Mouse (Mus musculus): ENCODE data around the gene Tceal7. TPM values are rescaled to one million over a fixed set of nuclear protein-coding genes. Genes with fewer than 3 reads are reported as not detected.

Tceal7 gene
- polyA plus RNA-seq, 1 experiment from 2014 or later = 15.7 TPM

- no peaks in the 10 kb centered on the region for H3K27me3 ChIP-seq (ENCODE audit: control insufficient read depth, insufficient read depth, low read depth, low read length)
- H3K9me3 ChIP-seq (replicated peaks; ENCODE audit: control insufficient read depth, low read length) = no peaks in the 10 kb centered on the region
- H3K36me3 ChIP-seq (ENCODE audit: control insufficient read depth, insufficient read depth) = no peaks in the 10 kb centered on the region
- 40% methylated on average over 3 of the region's 3 CpGs for WGBS (ENCODE audit: insufficient replicate concordance)
- no peak overlapping the region for H3K9ac ChIP-seq (ENCODE audit: low read depth, low read length)
- no peak for ATAC-seq (ENCODE audit: low read depth)
- no peak overlapping the region for H3K4me3 ChIP-seq (ENCODE audit: low read depth, low read length)
- no peak overlapping the region for H3K4me2 ChIP-seq (ENCODE audit: low read depth, low read length)
- H3K4me1 ChIP-seq (ENCODE audit: control insufficient read depth, low read depth, low read length) = no peaks in the 10 kb centered on the region
- no peak overlapping the region for H3K27ac ChIP-seq (ENCODE audit: low read length)
Observed at GRCm38 (mm10) chrX:136238118-136238517, 23.5 kb downstream of the Tceal7 start.

- Histone ChIP-seq H3K4me1 (ENCODE audit: control insufficient read depth, low read depth, low read length) (no peaks in the 10 kb centered on the region; the same call in 1 of the 2 replicates), H3K27ac (ENCODE audit: low read length) (no peak overlapping the region), H3K4me3 (ENCODE audit: low read depth, low read length) (no peak overlapping the region), H3K4me2 (ENCODE audit: low read depth, low read length) (no peak overlapping the region), H3K9ac (ENCODE audit: low read depth, low read length) (no peak overlapping the region), H3K36me3 (ENCODE audit: control insufficient read depth, insufficient read depth) (no peaks in the 10 kb centered on the region; the same call in 1 of the 2 replicates), H3K27me3 (ENCODE audit: control insufficient read depth, insufficient read depth, low read depth, low read length) (no peaks in the 10 kb centered on the region), H3K9me3 (replicated peaks; ENCODE audit: control insufficient read depth, low read length) (no peaks in the 10 kb centered on the region)
- WGBS (ENCODE audit: insufficient replicate concordance) = 74% methylated on average over 2 of the region's 2 CpGs
- ATAC-seq (ENCODE audit: low read depth) = no peak
Observed at GRCm38 (mm10) chrX:136243181-136243580, 28.6 kb downstream of the Tceal7 start.

GRCm38 (mm10) chrX:136244574-136245229 is 30.1 kb downstream of the Tceal7 start, which contains the start of gene Tceal9:
Gene Tceal9 (plus strand): TSS chrX:136245079.
- H3K9ac ChIP-seq (ENCODE audit: low read depth, low read length) = peak within 1 kb of the TSS; percentile 67
- H3K27me3 ChIP-seq (ENCODE audit: control insufficient read depth, insufficient read depth, low read depth, low read length) = no peaks in the 10 kb centered on the region
- 26% methylated on average over 20 of the region's 20 CpGs for WGBS (ENCODE audit: insufficient replicate concordance)
- no peaks in the 10 kb centered on the region for H3K9me3 ChIP-seq (replicated peaks; ENCODE audit: control insufficient read depth, low read length)
- peak; percentile 93 for ATAC-seq (ENCODE audit: low read depth)
- peak within 1 kb of the TSS; percentile 75 for H3K4me2 ChIP-seq (ENCODE audit: low read depth, low read length)
- peak within 1 kb of the TSS; percentile 72 for H3K27ac ChIP-seq (ENCODE audit: low read length)
- H3K4me3 ChIP-seq (ENCODE audit: low read depth, low read length) = peak within 1 kb of the TSS; percentile 67
- no peaks in the 10 kb centered on the region; the same call in 1 of the 2 replicates for H3K4me1 ChIP-seq (ENCODE audit: control insufficient read depth, low read depth, low read length)
- H3K36me3 ChIP-seq (ENCODE audit: control insufficient read depth, insufficient read depth) = no peaks in the 10 kb centered on the region; the same call in 1 of the 2 replicates

GRCm38 (mm10) chrX:136245521-136246071 is 31.0 kb downstream of the Tceal7 start:
- peak; percentile 62 for ATAC-seq (ENCODE audit: low read depth)
- Histone ChIP-seq H3K27ac (ENCODE audit: low read length) (peak overlapping the region; percentile 72), H3K9me3 (replicated peaks; ENCODE audit: control insufficient read depth, low read length) (no peaks in the 10 kb centered on the region), H3K27me3 (ENCODE audit: control insufficient read depth, insufficient read depth, low read depth, low read length) (no peaks in the 10 kb centered on the region), H3K4me2 (ENCODE audit: low read depth, low read length) (peak overlapping the region; percentile 75), H3K9ac (ENCODE audit: low read depth, low read length) (peak overlapping the region; percentile 67), H3K36me3 (ENCODE audit: control insufficient read depth, insufficient read depth) (no peaks in the 10 kb centered on the region; the same call in 1 of the 2 replicates), H3K4me3 (ENCODE audit: low read depth, low read length) (peak overlapping the region; percentile 67), H3K4me1 (ENCODE audit: control insufficient read depth, low read depth, low read length) (no peaks in the 10 kb centered on the region; the same call in 1 of the 2 replicates)
- 22% methylated on average over 14 of the region's 15 CpGs for WGBS (ENCODE audit: insufficient replicate concordance)

- H3K4me2 ChIP-seq (ENCODE audit: low read depth, low read length) = no peak overlapping the region
- ATAC-seq (ENCODE audit: low read depth) = no peak
- no peak overlapping the region for H3K9ac ChIP-seq (ENCODE audit: low read depth, low read length)
- no peak overlapping the region for H3K27ac ChIP-seq (ENCODE audit: low read length)
- 72% methylated on average over 6 of the region's 6 CpGs for WGBS (ENCODE audit: insufficient replicate concordance)
- no peak overlapping the region for H3K4me3 ChIP-seq (ENCODE audit: low read depth, low read length)
- H3K36me3 ChIP-seq (ENCODE audit: control insufficient read depth, insufficient read depth) = no peaks in the 10 kb centered on the region; the same call in 1 of the 2 replicates
- no peaks in the 10 kb centered on the region for H3K27me3 ChIP-seq (ENCODE audit: control insufficient read depth, insufficient read depth, low read depth, low read length)
- peaks cover 3% of the 10 kb centered on the region for H3K4me1 ChIP-seq (ENCODE audit: control insufficient read depth, low read depth, low read length)
- H3K9me3 ChIP-seq (replicated peaks; ENCODE audit: control insufficient read depth, low read length) = no peaks in the 10 kb centered on the region
Observed at GRCm38 (mm10) chrX:136248811-136249210, 34.2 kb downstream of the Tceal7 start.

GRCm38 (mm10) chrX:136249671-136250070 is 35.1 kb downstream of the Tceal7 start:
- H3K4me1 ChIP-seq (ENCODE audit: control insufficient read depth, low read depth, low read length) = peaks cover 3% of the 10 kb centered on the region
- no peak overlapping the region for H3K27ac ChIP-seq (ENCODE audit: low read length)
- no peak overlapping the region for H3K4me3 ChIP-seq (ENCODE audit: low read depth, low read length)
- H3K36me3 ChIP-seq (ENCODE audit: control insufficient read depth, insufficient read depth) = no peaks in the 10 kb centered on the region; the same call in 1 of the 2 replicates
- ATAC-seq (ENCODE audit: low read depth) = no peak
- H3K4me2 ChIP-seq (ENCODE audit: low read depth, low read length) = no peak overlapping the region
- H3K9me3 ChIP-seq (replicated peaks; ENCODE audit: control insufficient read depth, low read length) = no peaks in the 10 kb centered on the region
- WGBS (ENCODE audit: insufficient replicate concordance) = 65% methylated on average over 7 of the region's 7 CpGs
- H3K27me3 ChIP-seq (ENCODE audit: control insufficient read depth, insufficient read depth, low read depth, low read length) = no peaks in the 10 kb centered on the region
- no peak overlapping the region for H3K9ac ChIP-seq (ENCODE audit: low read depth, low read length)

GRCm38 (mm10) chrX:136252023-136252729 is 37.6 kb downstream of the Tceal7 start:
- peak overlapping the region; percentile 3; the same call in 1 of the 2 replicates for H3K4me2 ChIP-seq (ENCODE audit: low read depth, low read length)
- 32% methylated on average over 6 of the region's 6 CpGs for whole genome bisulfite sequencing (ENCODE audit: insufficient replicate concordance)

GRCm38 (mm10) chrX:136267720-136268119 is 53.1 kb downstream of the Tceal7 start:
- Histone ChIP-seq H3K4me2 (ENCODE audit: low read depth, low read length) (no peak overlapping the region), H3K9ac (ENCODE audit: low read depth, low read length) (no peak overlapping the region), H3K4me3 (ENCODE audit: low read depth, low read length) (no peak overlapping the region), H3K27me3 (ENCODE audit: control insufficient read depth, insufficient read depth, low read depth, low read length) (no peaks in the 10 kb centered on the region), H3K27ac (ENCODE audit: low read length) (no peak overlapping the region), H3K4me1 (ENCODE audit: control insufficient read depth, low read depth, low read length) (no peaks in the 10 kb centered on the region), H3K9me3 (replicated peaks; ENCODE audit: control insufficient read depth, low read length) (no peaks in the 10 kb centered on the region), H3K36me3 (ENCODE audit: control insufficient read depth, insufficient read depth) (no peaks in the 10 kb centered on the region)
- ATAC-seq (ENCODE audit: low read depth) = no peak
- 63% methylated on average over 5 of the region's 5 CpGs for WGBS (ENCODE audit: insufficient replicate concordance)

More at GRCm38 (mm10) chrX:136252023-136252729, 37.6 kb downstream of the Tceal7 start:
- no peaks in the 10 kb centered on the region for H3K27me3 ChIP-seq (ENCODE audit: control insufficient read depth, insufficient read depth, low read depth, low read length)
- H3K9me3 ChIP-seq (replicated peaks; ENCODE audit: control insufficient read depth, low read length) = no peaks in the 10 kb centered on the region
- H3K4me1 ChIP-seq (ENCODE audit: control insufficient read depth, low read depth, low read length) = peaks cover 3% of the 10 kb centered on the region
- no peak overlapping the region for H3K9ac ChIP-seq (ENCODE audit: low read depth, low read length)
- no peak overlapping the region for H3K4me3 ChIP-seq (ENCODE audit: low read depth, low read length)
- ATAC-seq (ENCODE audit: low read depth) = peak; percentile 87
- peak overlapping the region; percentile 25; the same call in 1 of the 2 replicates for H3K27ac ChIP-seq (ENCODE audit: low read length)
- no peaks in the 10 kb centered on the region; the same call in 1 of the 2 replicates for H3K36me3 ChIP-seq (ENCODE audit: control insufficient read depth, insufficient read depth)

Measured in liver, embryonic 16.5 days (tissue).